Mouse (Mus musculus): ENCODE results near the gene Grik2.

GRCm38 (mm10) chr10:49647116-49647515, 141.4 kb downstream of the Grik2 start:
- TF ChIP-seq ZC3H11A (IDR thresholded peaks at IDR 0.05; ENCODE audit: borderline replicate concordance, low read depth, low read length) (no peak), CHD2 (IDR thresholded peaks at IDR 0.05; ENCODE audit: low read depth, low read length) (no peak), HCFC1 (IDR thresholded peaks at IDR 0.05; ENCODE audit: borderline replicate concordance, insufficient read depth, low read length) (no peak)
